Mouse (Mus musculus) heart, adult 2 months (tissue): ENCODE results near the gene Acacb.

Experiments
- CTCF ChIP-seq: fragments of 200-600 bp; IDR thresholded peaks from 2 replicates; pipeline ENCODE4 v1.8.1; 2022; ENCODE audit warnings: antibody characterized with exemption, mild to moderate bottlenecking, moderate library complexity
- POLR2A ChIP-seq: fragments of 200-500 bp; IDR thresholded peaks from 2 replicates; pipeline ENCODE4 v1.6.1; 2011; ENCODE audit warnings: mild to moderate bottlenecking, low read depth, low read length, control low read depth; ENCODE audit not compliant: insufficient read depth

GRCm38 (mm10) chr5:114279382-114280143, 133.2 kb downstream of the Acacb start:
- TF ChIP-seq CTCF (no peak), POLR2A (no peak)
